Mouse (Mus musculus) midbrain, postnatal 0 days (tissue): Measurements from ENCODE around the gene Nebl. TPM values are rescaled to one million over a fixed set of nuclear protein-coding genes. Genes with fewer than 3 reads are reported as not detected.
"Not testable (repeated sequence)": the region's sequence is repeated elsewhere in the genome, so short reads cannot be mapped to it uniquely, and the experiment has no call there.

Experiments
- ATAC-seq: fragments of 200-750 bp; cut with Nextera tagmentation; 2 replicates; pipeline ENCODE4 v1.8.0; 2017; ENCODE audit warnings: moderate number of reproducible peaks, mild to moderate bottlenecking, moderate TSS enrichment, moderate library complexity; ENCODE audit not compliant: low FRiP score
- DNase-seq: peaks from one replicate; pipeline ENCODE4 v3.0.0-alpha.2; 2015; ENCODE audit warnings: low spot score
- H3K27ac ChIP-seq: fragments of 300-500 bp; sonication (generic); 2 replicates; pipeline ENCODE4 v1.5.1; 2014; ENCODE audit warnings: low read depth, mild to moderate bottlenecking, low read length, mixed read lengths
- H3K27me3 ChIP-seq: fragments of 300-500 bp; sonication (generic); 2 replicates; pipeline ENCODE4 v1.6.1; 2014; ENCODE audit warnings: low read length, control low read depth, mixed read lengths; ENCODE audit not compliant: insufficient read depth
- H3K36me3 ChIP-seq: fragments of 300-500 bp; sonication (generic); 2 replicates; pipeline ENCODE4 v1.6.1; 2014; ENCODE audit warnings: low read length, control low read depth, mixed read lengths; ENCODE audit not compliant: insufficient read depth
- H3K4me1 ChIP-seq: fragments of 300-500 bp; sonication (generic); 2 replicates; pipeline ENCODE4 v1.6.1; 2014; ENCODE audit warnings: mild to moderate bottlenecking, control low read depth, antibody characterized with exemption, low read length, mixed read lengths; ENCODE audit not compliant: insufficient read depth
- H3K4me2 ChIP-seq: fragments of 300-500 bp; sonication (generic); 2 replicates; pipeline ENCODE4 v1.6.1; 2014; ENCODE audit warnings: low read depth, mild to moderate bottlenecking, low read length, mixed read lengths; ENCODE audit not compliant: poor library complexity, severe bottlenecking
- H3K4me3 ChIP-seq: fragments of 300-500 bp; sonication (generic); 2 replicates; pipeline ENCODE4 v1.5.1; 2014; ENCODE audit warnings: low read depth, mild to moderate bottlenecking, low read length, moderate library complexity
- H3K9ac ChIP-seq: fragments of 300-500 bp; sonication (generic); replicated peaks from 2 replicates; pipeline ENCODE4 v1.6.1; 2014; ENCODE audit warnings: mild to moderate bottlenecking, low read length, moderate library complexity, mixed read lengths; ENCODE audit not compliant: poor library complexity, severe bottlenecking
- H3K9me3 ChIP-seq: fragments of 300-500 bp; sonication (generic); 2 replicates; pipeline ENCODE4 v1.6.1; 2016; ENCODE audit warnings: low read length, control low read depth
- CTCF ChIP-seq: IDR thresholded peaks from 2 replicates; pipeline ENCODE4 v1.5.1; 2016; ENCODE audit warnings: antibody characterized with exemption, mild to moderate bottlenecking
- WGBS: fragments of 180-500 bp; shearing (Covaris S2); extraction: QIAGEN DNeasy Blood & Tissue Kit; methylation state at CpG from one replicate; pipeline ENCODE4 v1.1.7; 2014; 5-methylcytosine and 5-hydroxymethylcytosine counted together
- microRNA-seq: library from miRNA; unstranded; fragments of <30 nt; microRNA quantifications from one replicate; pipeline ENCODE4, GENCODE M21; 2016; ENCODE audit warnings: borderline number of aligned reads
- polyA plus RNA-seq: library from polyadenylated mRNA; unstranded; fragments of >200 nt; fragmentation: Nextera tagmentation; extraction: Ambion mirVana; gene quantifications from 2 replicates; pipeline ENCODE4 v1.2.1, GENCODE M21; 2015
- total RNA-seq: library from RNA; depleted of rRNA; stranded (reverse); fragments of >200 nt; gene quantifications from 2 replicates; pipeline ENCODE4 v1.2.3, GENCODE M21; 2014

Nebl gene
- total and polyA plus RNA-seq, 2 experiments from 2014 or later = 11.7 to 24.0 TPM

GRCm38 (mm10) chr2:17301379-17301778 is 429.9 kb downstream of the Nebl start:
- Histone ChIP-seq H3K9me3 (no peaks in the 10 kb centered on the region), H3K27me3 (no peaks in the 10 kb centered on the region), H3K4me1 (no peaks in the 10 kb centered on the region), H3K27ac (no peak overlapping the region), H3K9ac (no peak overlapping the region), H3K4me3 (no peak overlapping the region), H3K36me3 (no peaks in the 10 kb centered on the region), H3K4me2 (no peak overlapping the region)
- DNase-seq = no peak
- no peak for TF ChIP-seq CTCF
- no peak for ATAC-seq

GRCm38 (mm10) chr2:17297496-17297895 is 433.8 kb downstream of the Nebl start:
- no peak for DNase-seq
- Histone ChIP-seq H3K9me3 (no peaks in the 10 kb centered on the region), H3K27me3 (no peaks in the 10 kb centered on the region), H3K27ac (no peak overlapping the region), H3K4me1 (no peaks in the 10 kb centered on the region), H3K9ac (no peak overlapping the region), H3K4me3 (no peak overlapping the region), H3K36me3 (no peaks in the 10 kb centered on the region), H3K4me2 (no peak overlapping the region)
- no peak for ATAC-seq
- TF ChIP-seq CTCF = no peak
- 64% methylated on average over 1 of the region's 1 CpGs for WGBS

GRCm38 (mm10) chr2:17295257-17295656 is 436.0 kb downstream of the Nebl start:
- not testable (repeated sequence) for ATAC-seq, DNase-seq, H3K36me3 ChIP-seq, H3K4me1 ChIP-seq, H3K4me3 ChIP-seq, H3K27me3 ChIP-seq, H3K9me3 ChIP-seq, H3K9ac ChIP-seq, H3K4me2 ChIP-seq, H3K27ac ChIP-seq
- WGBS = 81% methylated on average over 5 of the region's 5 CpGs

Small RNA genes lying within 50 kb of the gene (microRNA-seq; reads per million reads assigned to microRNA genes)
- gene Mir6419 = not detected
